Mouse (Mus musculus) spleen, embryonic (tissue): ENCODE results near the gene Stpg3.

Source experiments
- CTCF ChIA-PET: fragments of 350-600 bp; sonication (Branson Sonifier 250); formaldehyde crosslinking; loops from one replicate; lab custom pipeline; 2022; lab: Charles Lee

Stpg3 gene

DNA sequence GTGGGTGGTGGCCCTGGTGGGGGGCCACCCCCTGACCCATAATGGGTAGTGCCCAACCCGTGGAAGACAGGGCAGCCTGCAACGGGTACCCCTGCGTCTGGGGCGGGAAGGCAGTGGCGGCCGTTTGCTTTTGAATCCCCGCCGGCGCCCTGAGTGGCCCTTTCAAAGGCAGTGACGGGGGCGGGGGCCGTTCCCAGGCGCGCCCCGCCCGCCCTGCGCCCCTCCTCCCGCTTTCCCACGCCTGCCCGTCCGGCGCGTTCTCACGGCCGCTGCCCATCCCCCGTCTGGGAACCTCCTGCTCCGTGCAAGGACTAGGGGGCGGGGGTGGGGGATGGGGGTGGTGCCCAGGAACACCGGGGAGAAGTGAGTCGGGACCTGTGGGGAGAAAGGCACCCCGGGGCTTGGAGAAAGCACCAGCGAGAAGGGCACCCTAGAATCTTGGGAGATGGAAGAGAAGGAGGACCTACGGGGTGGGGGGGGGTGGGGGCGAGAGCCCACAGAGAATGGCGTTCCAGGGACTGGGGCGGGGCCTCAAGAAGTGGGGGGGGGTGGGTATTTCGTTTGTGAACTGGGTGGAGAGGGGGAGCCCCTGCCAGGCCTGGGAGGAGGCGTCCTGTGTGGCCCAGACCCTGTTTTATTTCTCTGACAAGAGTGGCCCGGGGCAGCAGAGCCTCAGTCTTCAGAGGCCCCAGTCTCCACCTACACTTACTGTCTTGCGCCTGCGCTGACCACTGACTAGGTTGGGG lies 46.3 kb downstream of the Stpg3 start:
- CTCF ChIA-PET = no interaction called here

GRCm38 (mm10) chr2:25167481-25167880 lies 47.0 kb downstream of the Stpg3 start:
- CTCF ChIA-PET = no interaction called here
